Mouse (Mus musculus) right cerebral cortex, postnatal 36 days (tissue): ENCODE results near the gene Ms4a15.

Experiments used
- DNase-seq, 2 experiments: peaks; one replicate each; pipeline ENCODE4 v3.0.0; 2022; ENCODE audit warnings: low spot score in 2 of 2, mixed read lengths in 1 of 2

Gene Ms4a15

GRCm38 (mm10) chr19:10959978-10960346, 33.1 kb downstream of the Ms4a15 start:
- no peak for DNase-seq

DNA sequence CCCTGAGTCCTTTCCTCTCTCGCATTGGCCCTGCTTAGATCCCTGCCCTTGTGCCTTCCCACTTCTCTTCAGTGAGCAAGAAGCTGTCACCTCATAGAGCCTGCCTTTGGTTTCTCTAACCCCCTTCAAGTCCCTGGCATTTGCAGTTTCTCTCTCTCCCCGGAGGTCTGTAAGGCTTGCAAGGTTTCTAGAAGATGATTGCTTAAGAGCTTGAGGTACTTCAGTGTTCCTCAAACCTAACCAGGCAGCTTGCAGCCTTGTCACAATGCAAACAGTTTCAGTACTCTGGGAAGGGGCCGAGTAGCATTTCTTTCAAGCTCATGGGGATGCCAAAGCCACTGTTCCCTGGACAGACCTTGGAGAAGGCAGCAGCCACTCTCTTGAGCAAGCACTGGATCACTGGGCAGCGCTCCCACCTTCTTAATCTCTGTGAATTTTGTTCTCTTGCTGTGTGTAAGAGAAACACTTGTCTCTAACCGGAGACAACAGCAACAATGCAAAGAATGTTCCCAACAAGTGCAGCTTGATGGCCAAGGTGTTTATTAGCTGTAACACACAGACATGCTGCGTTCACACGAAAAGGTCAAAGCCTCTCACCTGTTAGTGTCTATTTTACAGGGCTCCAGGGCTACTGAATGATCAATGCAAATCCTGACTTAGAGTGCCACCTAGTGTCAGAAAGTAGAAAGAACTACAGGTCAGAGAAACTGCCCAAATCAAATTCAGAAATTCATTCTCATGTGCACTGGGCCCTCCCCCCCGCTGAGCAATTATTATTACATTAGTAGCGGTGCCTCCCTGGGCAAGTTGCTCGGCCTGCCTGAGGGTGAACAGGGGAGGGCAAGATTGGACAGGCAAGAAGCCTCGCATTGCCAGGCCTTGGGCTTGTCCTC, 33.7 kb downstream of the Ms4a15 start:
- no peak for DNase-seq

- peak; percentile 25 to 27 for DNase-seq
Measured at GRCm38 (mm10) chr19:10952021-10952939, 40.8 kb downstream of the Ms4a15 start.

GRCm38 (mm10) chr19:10949558-10949957, 43.5 kb downstream of the Ms4a15 start:
- no peak for DNase-seq

GRCm38 (mm10) chr19:10949112-10949511, 43.9 kb downstream of the Ms4a15 start, which contains the start of gene Ccdc86:
Ccdc86 (minus strand) TSS chr19:10949266.
- peak; percentile 96 to 97 for DNase-seq

- DNase-seq = no peak
Measured at GRCm38 (mm10) chr19:10948416-10948815, 44.6 kb downstream of the Ms4a15 start.

GRCm38 (mm10) chr19:10947219-10947618, 45.8 kb downstream of the Ms4a15 start:
- DNase-seq = no peak

- DNase-seq = no peak
Measured at GRCm38 (mm10) chr19:10946506-10946905, 46.5 kb downstream of the Ms4a15 start.

- DNase-seq = no peak
Measured at GRCm38 (mm10) chr19:10943955-10944354, 49.1 kb downstream of the Ms4a15 start.

DNA sequence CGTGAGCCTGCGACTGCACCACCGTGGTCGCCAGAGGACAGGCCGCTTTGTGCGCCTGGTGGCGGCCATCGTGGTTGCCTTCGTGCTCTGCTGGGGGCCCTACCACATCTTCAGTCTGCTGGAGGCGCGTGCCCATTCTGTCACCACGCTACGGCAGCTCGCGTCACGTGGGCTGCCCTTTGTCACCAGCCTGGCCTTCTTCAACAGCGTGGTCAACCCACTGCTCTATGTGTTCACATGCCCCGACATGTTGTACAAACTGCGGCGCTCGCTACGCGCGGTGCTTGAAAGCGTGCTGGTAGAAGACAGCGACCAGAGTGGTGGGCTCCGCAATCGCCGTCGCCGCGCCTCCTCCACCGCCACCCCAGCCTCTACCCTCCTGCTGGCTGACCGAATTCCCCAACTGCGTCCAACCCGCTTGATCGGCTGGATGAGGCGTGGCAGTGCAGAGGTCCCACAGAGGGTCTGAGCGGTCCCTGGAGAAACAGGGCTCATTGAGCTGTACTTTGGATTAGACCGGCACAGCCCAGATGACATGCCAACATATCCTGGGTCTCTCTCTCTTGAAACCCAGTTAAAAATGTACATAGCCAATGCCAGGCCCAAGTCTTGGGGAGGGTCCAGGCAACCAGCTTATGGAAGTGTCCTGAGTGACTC, 52.1 kb downstream of the Ms4a15 start:
- no peak for DNase-seq

DNA sequence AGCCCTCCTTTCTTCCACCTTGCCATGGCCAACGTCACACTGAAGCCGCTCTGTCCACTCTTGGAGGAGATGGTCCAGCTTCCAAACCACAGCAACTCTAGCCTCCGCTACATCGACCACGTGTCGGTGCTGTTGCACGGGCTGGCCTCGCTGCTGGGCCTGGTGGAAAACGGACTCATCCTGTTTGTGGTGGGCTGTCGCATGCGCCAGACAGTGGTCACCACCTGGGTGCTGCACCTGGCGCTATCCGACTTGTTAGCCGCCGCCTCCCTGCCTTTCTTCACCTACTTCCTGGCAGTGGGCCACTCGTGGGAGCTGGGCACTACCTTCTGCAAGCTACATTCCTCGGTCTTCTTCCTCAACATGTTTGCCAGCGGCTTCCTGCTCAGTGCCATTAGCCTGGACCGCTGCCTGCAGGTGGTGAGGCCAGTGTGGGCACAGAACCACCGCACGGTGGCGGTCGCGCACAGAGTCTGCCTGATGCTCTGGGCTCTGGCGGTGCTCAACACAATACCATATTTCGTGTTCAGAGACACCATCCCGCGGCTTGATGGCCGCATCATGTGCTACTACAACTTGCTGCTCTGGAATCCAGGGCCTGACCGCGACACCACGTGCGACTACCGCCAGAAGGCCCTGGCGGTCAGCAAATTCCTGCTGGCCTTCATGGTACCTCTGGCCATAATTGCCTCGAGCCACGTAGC, 52.8 kb downstream of the Ms4a15 start:
- peak; percentile 39 to 69 for DNase-seq

- DNase-seq = no peak
Measured at GRCm38 (mm10) chr19:10938771-10939170, 54.3 kb downstream of the Ms4a15 start.

GRCm38 (mm10) chr19:10937110-10937563, 55.9 kb downstream of the Ms4a15 start, which contains the start of gene Ptgdr2:
Ptgdr2 (plus strand) TSS chr19:10937160.
- no peak for DNase-seq

DNA sequence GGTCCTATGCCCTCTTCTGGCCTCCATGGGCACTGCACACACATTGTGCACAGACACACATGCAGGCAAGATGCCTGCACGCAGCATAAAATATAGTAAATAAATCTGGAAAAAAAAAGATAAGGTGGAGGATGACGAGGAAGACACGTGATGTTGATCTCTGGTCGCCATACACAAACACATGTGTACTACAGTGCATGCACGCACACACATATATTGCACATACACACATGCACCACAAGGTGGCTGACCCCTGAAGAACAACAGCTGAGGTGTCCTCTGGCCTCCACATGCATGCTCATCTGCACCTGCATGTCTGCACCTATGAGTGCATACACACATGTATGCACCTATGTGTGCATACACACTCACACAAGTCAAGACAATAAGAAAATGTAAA, 57.0 kb downstream of the Ms4a15 start:
- DNase-seq = no peak

DNA sequence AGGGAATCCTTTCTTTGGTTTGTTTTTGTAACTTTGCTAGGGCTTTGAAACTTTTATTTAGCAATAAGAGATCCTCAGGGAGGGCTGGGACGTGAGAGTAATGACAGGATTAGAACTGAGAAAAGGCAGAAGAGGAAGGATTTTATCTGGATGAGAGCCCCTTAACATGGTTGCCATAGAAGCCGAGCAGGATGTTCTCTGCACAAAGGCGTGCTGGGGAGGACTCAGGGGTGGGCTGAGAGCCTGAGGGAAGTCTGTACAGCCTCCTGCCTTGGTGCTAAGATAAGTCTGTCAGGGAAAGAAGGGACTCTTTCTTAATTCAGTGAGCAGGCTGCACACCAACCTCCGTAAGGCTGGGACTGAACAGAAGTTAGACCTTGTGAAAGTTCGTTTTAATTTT, 58.0 kb downstream of the Ms4a15 start:
- DNase-seq = no peak

DNA sequence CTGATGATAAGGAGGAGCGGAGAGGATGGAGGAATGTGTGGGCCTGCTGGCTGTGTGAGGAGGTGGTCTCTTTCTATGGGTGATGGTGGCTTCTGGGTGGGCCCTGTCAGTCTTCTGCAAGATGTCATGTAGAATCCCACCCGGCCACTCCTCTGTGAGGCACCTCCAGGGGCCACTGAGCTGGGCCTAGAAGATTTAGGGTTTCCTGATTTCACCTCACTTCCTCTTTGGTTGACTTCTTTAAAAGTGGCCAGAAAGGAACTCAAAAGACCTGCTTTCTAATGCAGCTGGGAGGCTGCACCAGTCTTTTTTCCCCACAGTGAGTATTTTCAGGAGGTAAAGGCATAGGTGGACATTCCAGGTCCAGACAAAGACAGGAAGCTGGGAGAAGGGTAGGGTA, 62.4 kb downstream of the Ms4a15 start:
- DNase-seq = no peak
